Mouse (Mus musculus): ENCODE measurements at regions not wholly inside any gene's neighbourhood (a gene's known extent, or its start where the extent isn't known, plus 50 kb on each side); places are given as distances from the start of the nearest gene placed in this dataset.

GRCm38 (mm10) chr9:115710039-115710739, 199.1 kb upstream of the Gadl1 start:
- TF ChIP-seq POLR2A (IDR thresholded peaks at IDR 0.05; ENCODE audit: control insufficient read depth, low read depth, low read length) (no peak), CTCF (IDR thresholded peaks at IDR 0.05; ENCODE audit: control insufficient read depth, insufficient read depth, insufficient replicate concordance, low read depth, low read length) (no peak)
